Mouse (Mus musculus) heart, embryonic 12.5 days (tissue): ENCODE results near the gene Cpt1a. TPM values are rescaled to one million over a fixed set of nuclear protein-coding genes. Genes with fewer than 3 reads are reported as not detected.

Experiments
- ATAC-seq: fragments of 200-750 bp; cut with Nextera tagmentation; 2 replicates; pipeline ENCODE4 v1.8.0; 2017; ENCODE audit warnings: moderate TSS enrichment, moderate library complexity; ENCODE audit not compliant: insufficient number of reproducible peaks, low FRiP score
- H3K27ac ChIP-seq: fragments of 300-500 bp; sonication (generic); 2 replicates; pipeline ENCODE4 v1.5.1; 2016; ENCODE audit warnings: mild to moderate bottlenecking, moderate library complexity; ENCODE audit not compliant: poor library complexity, severe bottlenecking
- H3K27me3 ChIP-seq: fragments of 300-500 bp; sonication (generic); replicated peaks from 2 replicates; pipeline ENCODE4 v1.6.1; 2016; ENCODE audit warnings: mild to moderate bottlenecking, moderate library complexity
- H3K36me3 ChIP-seq: fragments of 300-500 bp; sonication (generic); 2 replicates; pipeline ENCODE4 v1.6.1; 2016; ENCODE audit warnings: mild to moderate bottlenecking, moderate library complexity
- H3K4me1 ChIP-seq: fragments of 300-500 bp; sonication (generic); replicated peaks from 2 replicates; pipeline ENCODE4 v1.6.1; 2016; ENCODE audit warnings: mild to moderate bottlenecking
- H3K4me2 ChIP-seq: fragments of 300-500 bp; sonication (generic); 2 replicates; pipeline ENCODE4 v1.6.1; 2016; ENCODE audit warnings: mild to moderate bottlenecking, moderate library complexity
- H3K4me3 ChIP-seq: fragments of 300-500 bp; sonication (generic); 2 replicates; pipeline ENCODE4 v1.5.1; 2016; ENCODE audit warnings: mild to moderate bottlenecking
- H3K9ac ChIP-seq: fragments of 300-500 bp; sonication (generic); 2 replicates; pipeline ENCODE4 v1.6.1; 2016; ENCODE audit warnings: mild to moderate bottlenecking, moderate library complexity
- H3K9me3 ChIP-seq: fragments of 300-500 bp; sonication (generic); replicated peaks from 2 replicates; pipeline ENCODE4 v1.6.1; 2016; ENCODE audit warnings: mild to moderate bottlenecking, moderate library complexity
- WGBS: fragments of 180-500 bp; shearing (Covaris S2); methylation state at CpG from one replicate; pipeline ENCODE4 v1.1.7; 2016; 5-methylcytosine and 5-hydroxymethylcytosine counted together
- polyA plus RNA-seq: library from polyadenylated mRNA; unstranded; fragments of >200 nt; fragmentation: Nextera tagmentation; extraction: Ambion mirVana; gene quantifications from 2 replicates; pipeline ENCODE4 v1.2.1, GENCODE M21; 2016

Gene Cpt1a
- polyA plus RNA-seq, 1 experiment from 2014 or later = 22.3 TPM

GRCm38 (mm10) chr19:3401504-3401903, 79.4 kb downstream of the Cpt1a start:
- Histone ChIP-seq H3K27ac (no peak overlapping the region), H3K4me1 (peaks cover 26% of the 10 kb centered on the region), H3K4me2 (no peak overlapping the region), H3K4me3 (no peak overlapping the region), H3K36me3 (no peaks in the 10 kb centered on the region), H3K9me3 (peaks cover 3% of the 10 kb centered on the region; the same call in 1 of the 2 replicates), H3K27me3 (peaks cover 7% of the 10 kb centered on the region; the same call in 1 of the 2 replicates), H3K9ac (no peak overlapping the region)
- ATAC-seq = no peak
- WGBS = 66% methylated on average over 7 of the region's 7 CpGs

GRCm38 (mm10) chr19:3401943-3402342, 79.8 kb downstream of the Cpt1a start:
- no peak overlapping the region for H3K4me3 ChIP-seq
- H3K9me3 ChIP-seq = peaks cover 3% of the 10 kb centered on the region; the same call in 1 of the 2 replicates
- WGBS = 32% methylated on average over 7 of the region's 7 CpGs
- H3K27ac ChIP-seq = no peak overlapping the region
- peaks cover 21% of the 10 kb centered on the region for H3K4me1 ChIP-seq
- H3K36me3 ChIP-seq = no peaks in the 10 kb centered on the region
- H3K4me2 ChIP-seq = 0 out of 2 replicates have a peak overlapping the region, but pooled peaks have one; percentile 6
- no peak overlapping the region for H3K9ac ChIP-seq
- ATAC-seq = no peak
- peaks cover 10% of the 10 kb centered on the region; the same call in 1 of the 2 replicates for H3K27me3 ChIP-seq

- H3K9me3 ChIP-seq = peaks cover 3% of the 10 kb centered on the region; the same call in 1 of the 2 replicates
- 63% methylated on average over 6 of the region's 6 CpGs for WGBS
- ATAC-seq = no peak
These were observed 80.3 kb downstream of the Cpt1a start for GRCm38 (mm10) chr19:3402390-3402789.

GRCm38 (mm10) chr19:3404030-3404429, 81.9 kb downstream of the Cpt1a start:
- Histone ChIP-seq H3K4me3 (no peak overlapping the region), H3K27me3 (peaks cover 20% of the 10 kb centered on the region), H3K9ac (no peak overlapping the region), H3K36me3 (no peaks in the 10 kb centered on the region), H3K4me2 (no peak overlapping the region), H3K4me1 (peaks cover 17% of the 10 kb centered on the region), H3K9me3 (peaks cover 3% of the 10 kb centered on the region; the same call in 1 of the 2 replicates), H3K27ac (no peak overlapping the region)
- ATAC-seq = no peak
- WGBS = 82% methylated on average over 7 of the region's 7 CpGs

More at GRCm38 (mm10) chr19:3402390-3402789, 80.3 kb downstream of the Cpt1a start:
- no peak overlapping the region for H3K4me3 ChIP-seq
- H3K4me2 ChIP-seq = 0 out of 2 replicates have a peak overlapping the region, but pooled peaks have one; percentile 6
- H3K36me3 ChIP-seq = no peaks in the 10 kb centered on the region
- no peak overlapping the region for H3K27ac ChIP-seq
- H3K27me3 ChIP-seq = peaks cover 10% of the 10 kb centered on the region; the same call in 1 of the 2 replicates
- no peak overlapping the region for H3K9ac ChIP-seq
- H3K4me1 ChIP-seq = peaks cover 17% of the 10 kb centered on the region

GRCm38 (mm10) chr19:3405531-3406281, 83.6 kb downstream of the Cpt1a start:
- 53% methylated on average over 1 of the region's 1 CpGs for WGBS
- no peak overlapping the region for H3K4me3 ChIP-seq
- H3K27me3 ChIP-seq = peaks cover 26% of the 10 kb centered on the region
- no peaks in the 10 kb centered on the region for H3K36me3 ChIP-seq
- H3K4me2 ChIP-seq = no peak overlapping the region
- H3K9ac ChIP-seq = no peak overlapping the region
- H3K4me1 ChIP-seq = peaks cover 17% of the 10 kb centered on the region
- H3K9me3 ChIP-seq = peaks cover 3% of the 10 kb centered on the region; the same call in 1 of the 2 replicates
- ATAC-seq = no peak
- no peak overlapping the region for H3K27ac ChIP-seq

- Histone ChIP-seq H3K27ac (no peak within 1 kb of the TSS), H3K9me3 (peaks cover 5% of the 10 kb centered on the region; the same call in 1 of the 2 replicates), H3K36me3 (no peaks in the 10 kb centered on the region), H3K27me3 (peaks cover 71% of the 10 kb centered on the region), H3K9ac (peak within 1 kb of the TSS; percentile 28; the same call in 1 of the 2 replicates), H3K4me3 (peak within 1 kb of the TSS; percentile 41), H3K4me1 (peaks cover 12% of the 10 kb centered on the region), H3K4me2 (peak within 1 kb of the TSS; percentile 68)
- 4% methylated on average over 37 of the region's 37 CpGs for WGBS
- peak; percentile 33; the same call in 1 of the 2 replicates for ATAC-seq
These were observed 92.2 kb downstream of the Cpt1a start, which contains the start of gene Gal for GRCm38 (mm10) chr19:3414268-3414733. Gene Gal (minus strand): TSS chr19:3414544.

- H3K4me3 ChIP-seq = no peak overlapping the region
- H3K4me2 ChIP-seq = no peak overlapping the region
- H3K9ac ChIP-seq = no peak overlapping the region
- H3K36me3 ChIP-seq = no peaks in the 10 kb centered on the region
- H3K27me3 ChIP-seq = peaks cover 30% of the 10 kb centered on the region
- 60% methylated on average over 5 of the region's 5 CpGs for WGBS
- peaks cover 7% of the 10 kb centered on the region for H3K4me1 ChIP-seq
- no peak overlapping the region for H3K27ac ChIP-seq
- no peak; the same call in 1 of the 2 replicates for ATAC-seq
- H3K9me3 ChIP-seq = peaks cover 5% of the 10 kb centered on the region; the same call in 1 of the 2 replicates
These were observed 97.1 kb downstream of the Cpt1a start for GRCm38 (mm10) chr19:3419251-3419650.

GRCm38 (mm10) chr19:3422488-3422887, 100.4 kb downstream of the Cpt1a start:
- no peak overlapping the region for H3K9ac ChIP-seq
- no peak overlapping the region for H3K4me3 ChIP-seq
- 75% methylated on average over 6 of the region's 6 CpGs for WGBS
- no peaks in the 10 kb centered on the region; the same call in 1 of the 2 replicates for H3K27me3 ChIP-seq
- no peak overlapping the region for H3K27ac ChIP-seq
- H3K4me2 ChIP-seq = no peak overlapping the region
- H3K4me1 ChIP-seq = no peaks in the 10 kb centered on the region
- H3K9me3 ChIP-seq = peaks cover 5% of the 10 kb centered on the region; the same call in 1 of the 2 replicates
- ATAC-seq = no peak
- no peaks in the 10 kb centered on the region for H3K36me3 ChIP-seq

- 56% methylated on average over 4 of the region's 4 CpGs for WGBS
- no peak overlapping the region for H3K4me2 ChIP-seq
These were observed 100.8 kb downstream of the Cpt1a start for GRCm38 (mm10) chr19:3422981-3423380.

GRCm38 (mm10) chr19:3424214-3424613, 102.1 kb downstream of the Cpt1a start:
- Histone ChIP-seq H3K27ac (no peak overlapping the region), H3K9me3 (no peaks in the 10 kb centered on the region), H3K27me3 (no peaks in the 10 kb centered on the region), H3K4me2 (no peak overlapping the region), H3K9ac (no peak overlapping the region), H3K36me3 (no peaks in the 10 kb centered on the region), H3K4me3 (no peak overlapping the region), H3K4me1 (no peaks in the 10 kb centered on the region)
- 67% methylated on average over 2 of the region's 2 CpGs for whole genome bisulfite sequencing
- ATAC-seq = no peak

More at GRCm38 (mm10) chr19:3422981-3423380, 100.8 kb downstream of the Cpt1a start:
- Histone ChIP-seq H3K27ac (no peak overlapping the region), H3K4me1 (no peaks in the 10 kb centered on the region), H3K4me3 (no peak overlapping the region), H3K27me3 (no peaks in the 10 kb centered on the region), H3K9me3 (peaks cover 4% of the 10 kb centered on the region; the same call in 1 of the 2 replicates), H3K9ac (no peak overlapping the region), H3K36me3 (no peaks in the 10 kb centered on the region)
- no peak for ATAC-seq
